Mouse (Mus musculus) cerebellum, adult 2 months (tissue): ENCODE results near the gene Ngef.

Experiments
- CTCF ChIP-seq: fragments of 200-500 bp; IDR thresholded peaks from 2 replicates; pipeline ENCODE4 v1.5.1; 2011; ENCODE audit warnings: low read depth, mild to moderate bottlenecking, control low read depth, low read length, moderate library complexity, borderline replicate concordance; ENCODE audit not compliant: insufficient read depth
- POLR2A ChIP-seq: fragments of 200-500 bp; IDR thresholded peaks from 2 replicates; pipeline ENCODE4 v1.6.1; 2011; ENCODE audit warnings: low read length, control low read depth, borderline replicate concordance; ENCODE audit not compliant: insufficient read depth

GRCm38 (mm10) chr1:87580824-87581223 is 7.2 kb upstream of the Ngef start:
- TF ChIP-seq CTCF (no peak), POLR2A (no peak)
